Mouse (Mus musculus) intestine, embryonic 14.5 days (tissue): ENCODE results near the gene Usf1. TPM values are rescaled to one million over a fixed set of nuclear protein-coding genes. Genes with fewer than 3 reads are reported as not detected.
A peak's percentile ranks its signal among the peaks of the same experiment; 100 is the strongest.

Experiments used
- ATAC-seq: fragments of 200-750 bp; cut with Nextera tagmentation; replicated peaks from 2 replicates; pipeline ENCODE4 v1.8.0; 2017; ENCODE audit warnings: low read depth, moderate number of reproducible peaks, moderate TSS enrichment, moderate library complexity; ENCODE audit not compliant: low FRiP score, low TSS enrichment
- DNase-seq: peaks from one replicate; pipeline ENCODE4 v3.0.0-alpha.2; 2018; ENCODE audit warnings: low spot score
- H3K27ac ChIP-seq: fragments of 300-500 bp; sonication (generic); 2 replicates; pipeline ENCODE4 v1.5.1; 2014; ENCODE audit warnings: low read depth, mild to moderate bottlenecking, control low read depth
- H3K27me3 ChIP-seq: fragments of 300-500 bp; sonication (generic); replicated peaks from 2 replicates; pipeline ENCODE4 v1.6.1; 2014; ENCODE audit warnings: low read length, control low read depth; ENCODE audit not compliant: control insufficient read depth, insufficient read depth
- H3K36me3 ChIP-seq: fragments of 300-500 bp; sonication (generic); 2 replicates; pipeline ENCODE4 v1.6.1; 2014; ENCODE audit warnings: low read length, control low read depth; ENCODE audit not compliant: control insufficient read depth, insufficient read depth
- H3K4me1 ChIP-seq: fragments of 300-500 bp; sonication (generic); replicated peaks from 2 replicates; pipeline ENCODE4 v1.6.1; 2014; ENCODE audit warnings: low read length, control low read depth, mixed read lengths; ENCODE audit not compliant: control insufficient read depth, insufficient read depth
- H3K4me2 ChIP-seq: fragments of 300-500 bp; sonication (generic); 2 replicates; pipeline ENCODE4 v1.6.1; 2014; ENCODE audit warnings: low read length
- H3K4me3 ChIP-seq: fragments of 300-500 bp; sonication (generic); 2 replicates; pipeline ENCODE4 v1.5.1; 2014; ENCODE audit warnings: low read depth, low read length, control low read depth, mixed read lengths
- H3K9ac ChIP-seq: fragments of 300-500 bp; sonication (generic); 2 replicates; pipeline ENCODE4 v1.6.1; 2014; ENCODE audit warnings: mild to moderate bottlenecking, low read length
- H3K9me3 ChIP-seq: fragments of 300-500 bp; sonication (generic); 2 replicates; pipeline ENCODE4 v1.6.1; 2016; ENCODE audit warnings: low read length, control low read depth; ENCODE audit not compliant: control insufficient read depth
- WGBS: fragments of 180-500 bp; shearing (Covaris S2); extraction: QIAGEN DNeasy Blood & Tissue Kit; methylation state at CpG from one replicate; pipeline ENCODE4 v1.1.7; 2014; 5-methylcytosine and 5-hydroxymethylcytosine counted together
- polyA plus RNA-seq: library from polyadenylated mRNA; unstranded; fragments of >200 nt; fragmentation: Nextera tagmentation; extraction: Ambion mirVana; gene quantifications from 2 replicates; pipeline ENCODE4 v1.2.1, GENCODE M21; 2014

The Usf1 gene
- polyA plus RNA-seq, 1 experiment from 2014 or later, result 73.7 TPM

- H3K27me3 ChIP-seq, result no peaks in the 10 kb centered on the region
- H3K9me3 ChIP-seq, result no peaks in the 10 kb centered on the region
- peaks cover 10% of the 10 kb centered on the region for H3K4me1 ChIP-seq
- H3K4me2 ChIP-seq, result no peak overlapping the region
- DNase-seq, result no peak
- WGBS, result 95% methylated on average over 1 of the region's 1 CpGs
- no peak overlapping the region for H3K4me3 ChIP-seq
- no peak overlapping the region for H3K9ac ChIP-seq
- no peak overlapping the region for H3K27ac ChIP-seq
- no peak for ATAC-seq
- H3K36me3 ChIP-seq, result peaks cover 11% of the 10 kb centered on the region
Measured at GRCm38 (mm10) chr1:171410231-171410630, 882 bp upstream of the Usf1 start.

DNA sequence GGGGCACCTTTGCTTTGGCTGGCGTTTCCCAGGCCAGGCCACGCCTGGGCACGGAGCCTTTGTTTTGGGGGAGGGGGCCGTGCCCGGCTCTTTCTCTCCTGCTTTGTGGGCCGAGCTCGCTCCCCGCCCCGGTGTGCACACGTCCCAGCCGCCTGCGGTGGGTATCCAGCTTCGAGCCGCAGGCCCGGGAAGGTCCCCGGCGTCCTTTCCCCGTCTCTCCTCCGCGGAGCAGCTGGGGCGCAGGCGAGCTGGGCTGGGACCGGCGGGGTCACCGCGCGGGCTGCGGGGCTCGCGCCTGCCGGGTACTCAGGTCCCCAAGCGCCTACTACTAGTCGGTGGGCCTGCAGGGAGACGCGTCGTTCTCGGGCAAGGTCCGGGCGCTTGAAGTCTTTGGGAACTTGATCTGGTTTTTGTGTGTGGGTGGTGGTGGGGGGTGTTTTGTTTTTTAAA lies 404 bp downstream of the Usf1 start:
- peaks cover 23% of the 10 kb centered on the region for H3K36me3 ChIP-seq
- WGBS, result 0% methylated on average over 38 of the region's 39 CpGs
- DNase-seq (no peak), ATAC-seq (peak; percentile 70)
- H3K4me2 ChIP-seq, result peak overlapping the region; percentile 57
- H3K9me3 ChIP-seq, result no peaks in the 10 kb centered on the region
- peak overlapping the region; percentile 69 for H3K4me3 ChIP-seq
- peak overlapping the region; percentile 93 for H3K9ac ChIP-seq
- H3K4me1 ChIP-seq, result peaks cover 10% of the 10 kb centered on the region
- peak overlapping the region; percentile 86 for H3K27ac ChIP-seq
- H3K27me3 ChIP-seq, result no peaks in the 10 kb centered on the region

DNA sequence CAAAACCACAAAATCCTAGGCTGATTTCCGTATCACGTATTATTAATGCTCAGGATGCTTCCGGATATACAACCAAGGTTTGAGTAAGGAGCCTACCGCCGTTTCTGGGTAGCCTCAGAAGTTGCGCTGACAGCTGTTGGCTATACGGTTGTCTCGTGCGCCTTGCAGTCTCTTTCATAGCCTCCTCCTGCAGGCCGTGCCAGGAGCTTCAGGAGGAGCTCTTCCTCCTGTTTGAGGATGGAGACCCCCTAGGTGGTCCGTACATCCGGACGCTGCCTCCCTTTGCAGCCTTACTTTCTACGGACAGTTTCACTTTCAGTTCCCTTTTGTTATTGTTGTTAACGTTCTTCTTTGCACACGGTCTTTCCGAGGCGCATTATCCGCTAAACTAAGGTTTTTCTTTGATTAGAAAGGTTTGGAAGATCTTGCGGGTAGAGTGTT lies 908 bp downstream of the Usf1 start:
- Histone ChIP-seq H3K27me3 (no peaks in the 10 kb centered on the region), H3K9ac (peak overlapping the region; percentile 93), H3K4me3 (peak overlapping the region; percentile 69), H3K9me3 (no peaks in the 10 kb centered on the region), H3K36me3 (peaks cover 28% of the 10 kb centered on the region), H3K27ac (peak overlapping the region; percentile 86), H3K4me1 (peaks cover 10% of the 10 kb centered on the region), H3K4me2 (peak overlapping the region; percentile 57)
- peak; percentile 41 for ATAC-seq
- 1% methylated on average over 20 of the region's 20 CpGs for WGBS
- DNase-seq, result peak; percentile 79

DNA sequence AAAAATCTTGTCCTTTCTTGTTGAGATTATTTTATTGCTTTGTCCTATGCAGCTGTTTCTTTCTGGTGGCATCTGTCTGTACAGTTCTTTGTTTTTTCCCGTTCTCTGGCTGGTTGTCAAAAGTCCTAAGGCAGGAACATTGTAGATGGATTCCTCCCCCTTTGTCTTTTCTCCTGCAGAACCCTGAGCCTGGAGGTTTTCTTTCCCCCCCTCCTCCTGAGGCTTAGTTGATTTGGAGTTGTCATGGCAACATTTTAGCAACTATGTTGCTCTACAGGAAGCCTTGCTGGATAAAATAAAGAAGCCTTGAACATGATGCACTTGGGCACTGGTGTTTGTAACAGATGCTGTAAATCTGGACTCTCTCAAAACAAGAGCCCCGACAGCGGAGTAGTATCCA lies 1.3 kb downstream of the Usf1 start:
- Histone ChIP-seq H3K4me2 (peak overlapping the region; percentile 57), H3K9ac (peak overlapping the region; percentile 93), H3K27me3 (no peaks in the 10 kb centered on the region), H3K36me3 (peaks cover 33% of the 10 kb centered on the region), H3K27ac (peak overlapping the region; percentile 86), H3K9me3 (no peaks in the 10 kb centered on the region), H3K4me3 (peak overlapping the region; percentile 69), H3K4me1 (peaks cover 10% of the 10 kb centered on the region)
- ATAC-seq (no peak), DNase-seq (no peak)
- 30% methylated on average over 3 of the region's 3 CpGs for WGBS

- no peaks in the 10 kb centered on the region for H3K9me3 ChIP-seq
- no peak overlapping the region for H3K4me3 ChIP-seq
- H3K36me3 ChIP-seq, result peaks cover 44% of the 10 kb centered on the region
- no peaks in the 10 kb centered on the region for H3K27me3 ChIP-seq
- peaks cover 10% of the 10 kb centered on the region for H3K4me1 ChIP-seq
- ATAC-seq (no peak), DNase-seq (no peak)
- no peak overlapping the region for H3K4me2 ChIP-seq
- H3K27ac ChIP-seq, result no peak overlapping the region
- H3K9ac ChIP-seq, result no peak overlapping the region
- WGBS, result 81% methylated on average over 8 of the region's 8 CpGs
Measured at GRCm38 (mm10) chr1:171413608-171414007, 2.5 kb downstream of the Usf1 start.

DNA sequence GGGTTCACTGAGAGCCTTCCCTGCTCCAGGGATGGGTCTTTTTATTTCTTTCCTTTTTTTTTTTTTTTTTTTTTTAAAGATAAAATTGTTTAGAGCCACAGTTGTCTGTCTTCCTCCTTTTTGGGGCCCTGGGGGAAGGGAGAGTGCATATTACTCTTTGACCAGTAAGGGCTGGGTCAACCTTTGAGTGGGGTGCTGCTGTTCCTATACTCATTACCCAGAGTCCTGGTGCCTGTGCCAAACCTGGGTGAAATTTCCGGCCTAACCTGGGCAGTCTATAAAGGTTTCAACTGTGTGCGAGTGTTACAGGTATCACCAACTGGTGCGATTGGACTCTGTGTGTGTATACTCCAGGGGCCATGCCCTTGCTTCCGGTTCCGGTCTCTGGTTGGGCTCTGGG lies 7.5 kb downstream of the Usf1 start, which contains the start of gene Tstd1:
TSS of gene Tstd1 (plus strand) at position 213 of the 400 bp plus-strand sequence.
- Histone ChIP-seq H3K4me2 (no peak within 1 kb of the TSS), H3K4me3 (no peak within 1 kb of the TSS), H3K27me3 (no peaks in the 10 kb centered on the region), H3K4me1 (no peaks in the 10 kb centered on the region), H3K9me3 (no peaks in the 10 kb centered on the region), H3K9ac (no peak within 1 kb of the TSS), H3K27ac (no peak within 1 kb of the TSS), H3K36me3 (peaks cover 67% of the 10 kb centered on the region)
- DNase-seq (no peak), ATAC-seq (no peak)
- 88% methylated on average over 5 of the region's 5 CpGs for WGBS

- no peak for DNase-seq
- Histone ChIP-seq H3K36me3 (peaks cover 65% of the 10 kb centered on the region), H3K9me3 (no peaks in the 10 kb centered on the region), H3K27ac (no peak overlapping the region), H3K4me2 (no peak overlapping the region), H3K4me1 (no peaks in the 10 kb centered on the region), H3K9ac (no peak overlapping the region), H3K27me3 (no peaks in the 10 kb centered on the region), H3K4me3 (no peak overlapping the region)
- no peak for ATAC-seq
- 71% methylated on average over 12 of the region's 12 CpGs for WGBS
Measured at GRCm38 (mm10) chr1:171419291-171419882, 8.3 kb downstream of the Usf1 start.

- ATAC-seq, result no peak
- WGBS, result 81% methylated on average over 5 of the region's 5 CpGs
- Histone ChIP-seq H3K36me3 (peaks cover 60% of the 10 kb centered on the region), H3K4me1 (0 out of 2 replicates have a peak, but pooled peaks cover under 1% of the 10 kb centered on the region), H3K9me3 (no peaks in the 10 kb centered on the region), H3K4me2 (no peak overlapping the region), H3K9ac (no peak overlapping the region), H3K27ac (no peak overlapping the region), H3K27me3 (no peaks in the 10 kb centered on the region), H3K4me3 (no peak overlapping the region)
- no peak for DNase-seq
Measured at GRCm38 (mm10) chr1:171419905-171420304, 8.8 kb downstream of the Usf1 start.

- ATAC-seq (no peak), DNase-seq (no peak)
- Histone ChIP-seq H3K36me3 (peaks cover 33% of the 10 kb centered on the region), H3K9me3 (no peaks in the 10 kb centered on the region), H3K9ac (no peak overlapping the region), H3K4me2 (no peak overlapping the region), H3K4me1 (0 out of 2 replicates have a peak, but pooled peaks cover 6% of the 10 kb centered on the region), H3K27ac (no peak overlapping the region), H3K4me3 (no peak overlapping the region), H3K27me3 (no peaks in the 10 kb centered on the region)
- 83% methylated on average over 8 of the region's 8 CpGs for WGBS
Measured at GRCm38 (mm10) chr1:171422504-171423095, 11.5 kb downstream of the Usf1 start.
